Mouse (Mus musculus) embryonic facial prominence, embryonic 13.5 days (tissue): ENCODE measurements around the gene Garnl3. TPM values are rescaled to one million over a fixed set of nuclear protein-coding genes. Genes with fewer than 3 reads are reported as not detected.

Source experiments
- ATAC-seq: fragments of 200-750 bp; cut with Nextera tagmentation; 2 replicates; pipeline ENCODE4 v1.8.0; 2017; ENCODE audit warnings: low read depth; ENCODE audit not compliant: insufficient number of reproducible peaks, insufficient read depth, low FRiP score, low TSS enrichment
- H3K27ac ChIP-seq: fragments of 300-500 bp; sonication (generic); 2 replicates; pipeline ENCODE4 v1.5.1; 2015; ENCODE audit warnings: moderate library complexity, mild to moderate bottlenecking, inconsistent platforms
- H3K27me3 ChIP-seq: fragments of 300-500 bp; sonication (generic); 2 replicates; pipeline ENCODE4 v1.6.1; 2015; ENCODE audit warnings: mild to moderate bottlenecking, inconsistent platforms
- H3K36me3 ChIP-seq: fragments of 300-500 bp; sonication (generic); 2 replicates; pipeline ENCODE4 v1.6.1; 2015; ENCODE audit warnings: mild to moderate bottlenecking, inconsistent platforms
- H3K4me1 ChIP-seq: fragments of 300-500 bp; sonication (generic); 2 replicates; pipeline ENCODE4 v1.6.1; 2015; ENCODE audit warnings: inconsistent platforms
- H3K4me2 ChIP-seq: fragments of 300-500 bp; sonication (generic); 2 replicates; pipeline ENCODE4 v1.6.1; 2015; ENCODE audit warnings: moderate library complexity, mild to moderate bottlenecking, inconsistent platforms
- H3K4me3 ChIP-seq: fragments of 300-500 bp; sonication (generic); 2 replicates; pipeline ENCODE4 v1.5.1; 2015; ENCODE audit warnings: mild to moderate bottlenecking, inconsistent platforms
- H3K9ac ChIP-seq: fragments of 300-500 bp; sonication (generic); 2 replicates; pipeline ENCODE4 v1.6.1; 2015; ENCODE audit warnings: mild to moderate bottlenecking, inconsistent platforms
- H3K9me3 ChIP-seq: fragments of 300-500 bp; sonication (generic); 2 replicates; pipeline ENCODE4 v1.6.1; 2016; ENCODE audit warnings: inconsistent platforms
- WGBS: fragments of 180-500 bp; shearing (Covaris S2); methylation state at CpG from one replicate; pipeline ENCODE4 v1.1.7; 2015; ENCODE audit warnings: mixed read lengths; 5-methylcytosine and 5-hydroxymethylcytosine counted together
- polyA plus RNA-seq: library from polyadenylated mRNA; unstranded; fragments of >200 nt; fragmentation: Nextera tagmentation; extraction: Ambion mirVana; gene quantifications from 2 replicates; pipeline ENCODE4 v1.2.1, GENCODE M21; 2015

Gene Garnl3
- polyA plus RNA-seq, 1 experiment from 2014 or later, result 11.2 TPM

DNA sequence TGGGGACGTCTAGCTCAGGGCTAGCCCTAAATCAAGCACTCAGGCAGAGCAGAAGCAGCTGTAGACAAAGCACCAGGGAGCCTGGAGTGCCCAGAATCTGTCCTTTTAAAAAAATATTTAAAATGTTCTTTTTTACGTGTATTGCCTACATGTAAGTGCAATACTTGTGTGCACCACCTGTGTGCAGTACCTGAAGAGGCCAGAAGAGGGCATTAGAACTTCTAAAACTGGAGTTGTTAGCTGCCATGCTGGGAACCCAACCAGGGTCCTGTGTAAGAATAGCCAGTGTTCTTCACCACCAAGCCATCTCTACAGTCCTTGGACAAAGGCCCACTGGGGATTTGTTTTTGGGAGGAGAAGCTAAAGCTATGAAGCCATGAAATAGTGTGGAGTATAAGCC, 176.9 kb downstream of the Garnl3 start:
- no peaks in the 10 kb centered on the region for H3K27me3 ChIP-seq
- no peak for ATAC-seq
- no peak overlapping the region for H3K27ac ChIP-seq
- H3K9ac ChIP-seq, result no peak overlapping the region
- H3K4me2 ChIP-seq, result no peak overlapping the region
- WGBS, result 88% methylated on average over 2 of the region's 2 CpGs
- peaks cover 71% of the 10 kb centered on the region for H3K36me3 ChIP-seq
- no peaks in the 10 kb centered on the region for H3K4me1 ChIP-seq
- no peak overlapping the region for H3K4me3 ChIP-seq
- H3K9me3 ChIP-seq, result no peaks in the 10 kb centered on the region

DNA sequence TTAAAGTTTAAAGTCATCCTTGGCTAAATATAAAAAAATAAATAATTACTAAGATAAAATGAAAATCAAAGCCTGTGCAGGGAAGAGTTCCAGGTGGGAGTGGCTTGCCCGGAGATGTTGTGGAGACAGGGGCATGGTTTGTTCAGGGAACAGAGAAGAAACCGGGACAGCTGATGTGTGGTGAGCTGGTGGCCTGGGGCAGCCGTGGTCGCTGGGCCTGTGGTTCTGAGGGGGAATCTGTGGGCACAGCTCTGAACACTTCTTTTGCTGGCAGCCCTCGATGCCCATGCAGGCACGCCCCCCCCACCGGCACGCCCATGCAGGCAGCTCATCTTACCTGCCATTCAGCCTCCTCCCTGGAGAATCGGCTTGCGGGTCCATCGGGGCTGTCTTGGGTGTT, 184.0 kb downstream of the Garnl3 start:
- Histone ChIP-seq H3K27me3 (no peaks in the 10 kb centered on the region), H3K27ac (no peak overlapping the region), H3K9me3 (no peaks in the 10 kb centered on the region), H3K4me1 (no peaks in the 10 kb centered on the region), H3K4me2 (no peak overlapping the region), H3K36me3 (peaks cover 62% of the 10 kb centered on the region), H3K4me3 (no peak overlapping the region), H3K9ac (peak overlapping the region; percentile 11; the same call in 1 of the 2 replicates)
- no peak for ATAC-seq
- 82% methylated on average over 11 of the region's 11 CpGs for WGBS

DNA sequence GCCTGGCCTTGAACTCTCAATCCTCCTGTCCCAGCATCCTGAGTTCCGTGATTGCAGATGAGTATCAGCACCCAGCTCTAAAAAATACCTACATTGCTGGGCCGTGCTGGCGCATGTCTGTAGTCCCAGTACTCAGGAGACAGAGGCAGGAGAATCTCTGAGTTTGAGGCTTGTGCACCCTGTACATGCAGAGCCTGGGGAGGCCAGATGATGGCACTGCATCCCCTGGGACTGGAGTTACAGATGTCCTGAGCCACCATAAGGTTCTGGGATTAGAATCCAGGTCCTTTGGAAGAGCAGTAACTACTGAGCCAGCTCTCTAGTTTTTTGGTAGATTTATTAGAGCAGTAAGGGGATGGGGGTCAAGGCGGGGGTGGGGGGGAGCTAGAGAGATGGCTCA, 191.0 kb downstream of the Garnl3 start:
- no peak overlapping the region for H3K9ac ChIP-seq
- H3K4me1 ChIP-seq, result no peaks in the 10 kb centered on the region
- peaks cover 69% of the 10 kb centered on the region for H3K36me3 ChIP-seq
- no peak overlapping the region for H3K4me3 ChIP-seq
- H3K4me2 ChIP-seq, result no peak overlapping the region
- 94% methylated on average over 4 of the region's 4 CpGs for WGBS
- H3K27me3 ChIP-seq, result no peaks in the 10 kb centered on the region
- no peak overlapping the region for H3K27ac ChIP-seq
- no peak for ATAC-seq
- no peaks in the 10 kb centered on the region for H3K9me3 ChIP-seq

DNA sequence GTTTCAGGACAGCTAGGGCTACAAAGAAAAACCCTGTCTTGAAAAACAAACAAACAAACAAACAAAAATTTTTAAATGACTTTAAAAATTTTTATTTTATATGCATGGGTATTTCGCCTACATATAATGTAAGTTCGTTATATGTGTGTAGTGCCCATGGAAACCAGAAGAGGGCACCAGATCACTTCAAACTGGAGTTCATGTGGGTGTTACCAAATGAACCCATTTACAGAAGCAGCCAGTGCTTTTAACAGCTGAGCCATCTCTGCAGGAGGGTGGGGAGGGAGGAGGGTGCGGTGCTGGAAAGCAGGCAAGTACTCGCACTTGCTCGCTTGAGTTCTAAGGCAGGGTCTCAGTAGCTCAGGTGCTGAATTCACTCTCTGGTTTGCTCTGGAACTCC, 192.0 kb downstream of the Garnl3 start:
- no peak for ATAC-seq
- 65% methylated on average over 5 of the region's 5 CpGs for WGBS
- Histone ChIP-seq H3K36me3 (peaks cover 68% of the 10 kb centered on the region), H3K27ac (no peak overlapping the region), H3K9me3 (no peaks in the 10 kb centered on the region), H3K4me1 (no peaks in the 10 kb centered on the region), H3K4me2 (no peak overlapping the region), H3K27me3 (no peaks in the 10 kb centered on the region), H3K4me3 (no peak overlapping the region), H3K9ac (no peak overlapping the region)

DNA sequence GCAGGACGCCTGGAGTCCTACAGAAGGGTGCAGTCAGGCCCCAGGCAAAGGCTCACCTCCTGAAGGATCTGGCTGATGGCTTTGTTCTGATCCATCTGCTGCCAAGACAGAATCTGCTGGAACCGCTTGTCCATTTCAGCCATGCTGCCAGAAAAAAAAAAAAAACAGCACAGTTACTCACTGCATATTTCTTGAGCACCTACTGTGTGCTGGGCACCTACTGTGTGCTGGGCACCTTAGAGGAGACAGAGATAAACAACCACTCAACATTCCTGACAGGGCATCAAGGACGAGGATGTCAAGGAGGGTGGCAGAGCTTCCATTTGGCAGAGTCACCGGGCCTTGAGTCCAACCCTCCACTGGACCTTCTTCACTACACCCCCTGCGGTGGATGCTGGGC, 192.7 kb downstream of the Garnl3 start:
- 92% methylated on average over 5 of the region's 5 CpGs for WGBS
- H3K36me3 ChIP-seq, result peaks cover 73% of the 10 kb centered on the region
- no peak for ATAC-seq

More for the DNA sequence above, 192.7 kb downstream of the Garnl3 start:
- H3K4me2 ChIP-seq, result no peak overlapping the region
- H3K9me3 ChIP-seq, result no peaks in the 10 kb centered on the region
- no peak overlapping the region for H3K9ac ChIP-seq
- no peaks in the 10 kb centered on the region for H3K27me3 ChIP-seq
- H3K4me1 ChIP-seq, result no peaks in the 10 kb centered on the region
- no peak overlapping the region for H3K27ac ChIP-seq
- H3K4me3 ChIP-seq, result no peak overlapping the region

Other genes starting within 250 kb of the Garnl3 start
- 185 and 205 TPM in 2 replicates for gene Rpl12, start 170.1 kb downstream of the Garnl3 start, polyA plus RNA-seq
- gene Lrsam1, start 170.0 kb downstream of the Garnl3 start, polyA plus RNA-seq, result 13.4 and 13.6 TPM in 2 replicates
- 24.6 and 25.8 TPM in 2 replicates for gene Slc2a8, start 149.6 kb downstream of the Garnl3 start, polyA plus RNA-seq
- 37.9 and 38.4 TPM in 2 replicates for gene Angptl2, start 84.4 kb upstream of the Garnl3 start, polyA plus RNA-seq
- 4.0 and 4.9 TPM in 2 replicates for gene Ralgps1, start 239.8 kb upstream of the Garnl3 start, polyA plus RNA-seq